Mouse (Mus musculus) left cerebral cortex, postnatal 10 days (tissue): ENCODE measurements around the gene Fmc1. TPM values are rescaled to one million over a fixed set of nuclear protein-coding genes. Genes with fewer than 3 reads are reported as not detected.

Experiments used
- DNase-seq, 2 experiments: peaks; one replicate each; pipeline ENCODE4 v3.0.0; 2021 to 2022; ENCODE audit warnings: low spot score in 2 of 2, mixed read lengths in 1 of 2; ENCODE audit errors: extremely low spot score in 1 of 2
- intact Hi-C: fragments of 180-260 bp; cut with DNase I; formaldehyde crosslinking; loops from one replicate; pipeline ENCODE4 v1.15.1; 2025
- microRNA-seq: library from miRNA; unstranded; fragments of <30 nt; microRNA quantifications from one replicate; pipeline ENCODE4 v1.2.0, GENCODE M21; 2022
- total RNA-seq, 2 experiments: library from RNA; stranded (reverse); gene quantifications; 2 replicates each; pipeline ENCODE4 v1.2.3; 2021

Fmc1 gene
- total RNA-seq, 2 experiments from 2014 or later: 53.2 to 61.3 TPM

- DNase-seq: peak; percentile 57 to 74
- intact Hi-C loops: no loop called here
These were observed 17.2 kb downstream of the Fmc1 start for GRCm38 (mm10) chr6:38550250-38551061.

GRCm38 (mm10) chr6:38551062-38551988 lies 18.0 kb downstream of the Fmc1 start, which contains the start of gene Luc7l2:
Gene Luc7l2 (plus strand): TSS chr6:38551334.
- intact Hi-C loops: no loop called here
- peak; percentile 96 to 99 for DNase-seq

DNA sequence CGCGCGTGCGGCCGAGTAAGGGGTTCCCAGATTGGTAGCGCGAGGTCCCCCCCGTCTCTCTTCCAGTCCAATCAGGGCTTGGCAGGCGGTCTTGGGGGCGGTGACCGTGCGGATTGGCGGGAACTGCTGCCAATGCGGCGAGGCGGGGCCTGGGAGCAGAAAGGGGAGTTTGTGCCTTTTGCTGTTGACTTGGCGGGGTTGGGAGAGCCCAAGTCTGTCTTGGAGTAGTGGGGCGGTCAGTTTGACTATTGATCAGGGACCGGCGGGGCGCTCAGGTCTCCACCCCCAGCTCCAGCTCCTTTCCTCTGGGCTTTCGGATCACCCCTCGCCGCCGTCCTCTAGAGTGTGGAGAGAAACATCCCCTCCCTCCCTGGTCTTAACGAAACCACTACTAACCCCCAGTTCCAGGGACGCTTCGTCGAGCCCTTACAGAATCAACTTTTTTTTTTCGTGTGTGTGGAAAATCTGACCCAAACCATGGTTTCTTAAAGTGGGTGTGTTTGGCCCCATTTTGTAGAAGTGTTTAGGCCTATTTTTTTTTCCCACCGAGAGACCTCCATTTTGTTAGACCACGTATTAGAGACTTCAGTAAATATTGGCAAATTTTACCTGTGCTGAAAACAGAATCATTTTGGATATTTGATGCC lies 18.8 kb downstream of the Fmc1 start:
- intact Hi-C loops: no loop called here
- DNase-seq: peak; percentile 97 to 99

DNA sequence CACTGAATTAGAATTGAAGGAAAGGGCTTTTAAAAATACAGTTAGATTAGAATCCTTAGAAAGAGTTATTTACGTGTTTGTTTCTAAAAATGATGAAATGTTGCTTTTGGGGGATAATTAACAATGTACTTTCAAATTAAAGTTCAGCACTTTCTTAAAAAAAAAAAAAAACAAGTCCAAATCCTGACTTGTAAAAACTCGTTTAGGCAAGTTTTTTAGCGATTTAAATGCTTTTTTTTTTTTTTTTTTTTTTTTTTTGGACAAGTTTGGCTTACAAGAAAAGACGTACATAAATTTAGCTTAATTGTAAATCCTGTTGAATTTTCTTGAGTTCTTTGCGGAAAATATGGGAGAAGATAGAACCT lies 19.3 kb downstream of the Fmc1 start:
- intact Hi-C loops: no loop called here
- no peak for DNase-seq

GRCm38 (mm10) chr6:38576096-38576495 lies 42.8 kb downstream of the Fmc1 start:
- intact Hi-C loops: no loop called here
- DNase-seq: no peak

GRCm38 (mm10) chr6:38580112-38580857 lies 47.0 kb downstream of the Fmc1 start:
- intact Hi-C loops: no loop called here
- no peak for DNase-seq

DNA sequence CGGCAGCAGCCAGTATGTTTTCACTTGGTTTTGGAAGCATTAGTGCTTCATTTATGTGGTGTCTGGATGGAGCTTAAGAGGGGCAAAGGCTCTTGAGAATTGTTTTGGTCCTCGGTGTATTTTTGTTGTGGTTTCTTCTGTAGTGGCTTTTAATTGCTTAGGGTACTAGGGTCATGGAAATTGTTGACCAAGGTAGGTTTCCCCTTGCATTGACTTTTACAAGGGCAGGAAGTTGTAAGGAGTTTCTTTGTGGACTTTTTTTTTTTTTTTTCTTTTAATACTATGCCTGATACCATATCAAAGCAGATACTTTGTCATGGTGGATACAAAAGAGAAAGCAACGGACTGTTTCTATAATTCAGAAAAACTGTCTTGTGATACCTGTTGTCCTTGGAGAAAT lies 48.4 kb downstream of the Fmc1 start:
- no peak for DNase-seq
- intact Hi-C loops: no loop called here

Small RNA genes lying within 50 kb of the gene (microRNA-seq; reads per million reads assigned to microRNA genes)
- gene Mir7670: not detected

Other genes with a start within 250 kb of the Fmc1 start
- 1 to 10 TPM; 2.9 to 3.5 TPM for gene Zc3hav1l, start 234.2 kb upstream of the Fmc1 start, total RNA-seq
- gene Zc3hav1, start 178.9 kb upstream of the Fmc1 start, total RNA-seq: 1 to 10 TPM; 2.9 TPM
- gene Ttc26, start 152.0 kb upstream of the Fmc1 start, total RNA-seq: 1 to 10 TPM; 8.7 to 9.2 TPM
- 10 to 100 TPM; 40.0 to 42.2 TPM for gene Ubn2, start 99.6 kb upstream of the Fmc1 start, total RNA-seq
- gene Luc7l2, start 17.8 kb downstream of the Fmc1 start, total RNA-seq: 100 to 1,000 TPM; 164 to 172 TPM
- gene Klrg2, start 103.7 kb downstream of the Fmc1 start, total RNA-seq: 1 to 10 TPM in 1 of 2 experiments, under 1 TPM in 1; 0.49 to 1.3 TPM
- 100 to 1,000 TPM; 113 to 117 TPM for gene Clec2l, start 129.6 kb downstream of the Fmc1 start, total RNA-seq